16 mouse cellular contexts compared by ENCODE assay signal in the genomic region with DNA sequence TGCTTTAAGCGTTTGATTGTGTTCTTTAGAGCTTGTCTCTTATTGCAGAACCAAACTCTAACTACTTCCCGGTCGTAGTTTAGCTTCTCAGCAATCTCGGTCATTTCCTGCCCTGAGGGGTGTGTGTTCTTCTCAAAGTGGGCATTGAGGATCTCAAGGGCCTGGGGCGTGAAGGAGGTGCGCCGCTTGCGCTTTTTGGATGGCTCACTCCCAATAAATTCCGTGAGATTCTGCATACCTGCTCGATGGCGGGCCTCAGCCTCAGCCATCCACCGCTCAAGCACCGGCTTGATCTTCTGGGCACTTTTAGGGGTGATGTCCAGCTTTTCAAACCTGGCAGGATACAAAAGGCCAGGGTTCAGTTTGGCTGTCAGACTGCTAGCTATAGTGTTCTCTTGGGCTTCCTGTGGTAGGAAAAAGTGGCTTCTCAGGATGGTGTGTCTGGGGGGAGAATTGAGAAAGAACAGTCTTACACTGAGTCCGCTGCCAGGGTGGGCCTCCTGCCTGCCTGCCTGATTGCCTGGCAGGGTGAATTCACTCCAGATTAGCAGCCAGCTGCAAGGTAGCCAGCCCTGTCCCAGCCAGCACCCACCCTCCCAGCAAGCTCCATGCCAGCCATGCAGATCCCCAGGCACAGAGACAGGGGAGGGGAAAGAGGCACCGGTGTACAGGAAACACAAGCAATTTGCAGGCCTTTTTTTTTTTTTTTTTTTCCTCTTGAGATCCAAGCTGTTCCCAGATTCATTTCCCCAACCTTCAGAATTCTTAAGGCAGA.
A peak's percentile ranks its signal among the peaks of the same experiment; 100 is the strongest.
DNase-seq lines count a peak whose midpoint lies in the region; ATAC-seq and TF ChIP-seq lines count a peak whose summit lies in the region.
"Had no signal": no experiment of that assay in that cellular context is flagged by ENCODE, and none has a peak within 500 bp of the region (broad histone marks: within the 10 kb centered on the region; RNA-seq: fewer than 3 reads in every experiment).

No protein-coding gene starts in this region.

- TF ChIP-seq POLR2A in cerebellum, adult 2 months (IDR thresholded peaks at IDR 0.05; ENCODE audit: borderline replicate concordance, insufficient read depth, low read length) = no peak

- H3K4me3 ChIP-seq in cerebellum, adult 2 months (replicated peaks; ENCODE audit: insufficient read depth, low read depth, low read length) = no peak overlapping the region
- no peak overlapping the region for H3K4me3 ChIP-seq in forebrain, postnatal 0 days (ENCODE audit: low read depth, low read length)
- H3K4me3 ChIP-seq: heart, embryonic 10.5 days; layer of hippocampus, adult 2 months; neural tube, embryonic 12.5 days had no signal

- peak; percentile 60 to 62 for DNase-seq in cerebellum, postnatal 14 days
- DNase-seq in cerebellum, adult 2 months = no peak
- peak; percentile 31 to 53 for DNase-seq in left cerebral cortex, postnatal 10 days (ENCODE audit: extremely low spot score in 1 of 2, low spot score in 2 of 2)
- DNase-seq in left cerebral cortex, postnatal 36 days (ENCODE audit: low spot score in 2 of 2) = no peak
- peak; percentile 30 for DNase-seq in brain, embryonic 18.5 days (ENCODE audit: low read depth, low spot score)
- DNase-seq in forebrain, postnatal 0 days = peak; percentile 65
- no peak for DNase-seq in adrenal gland, postnatal 36 days
- no peak for DNase-seq in yolk sac, embryonic 10.5 days (ENCODE audit: low spot score)
- DNase-seq: cerebellum, adult 9-11 months; heart, postnatal 4 days; kidney, adult 18-20 months; liver had no signal

- intact Hi-C loops in left cerebral cortex, postnatal 10 days (cut with DNase I) = loop anchor here (10.0 kb wide), 3 partner anchors 209 to 689 kb away; no protein-coding TSS in a partner anchor
- intact Hi-C loops in left cerebral cortex, postnatal 36 days (cut with DNase I) = loop anchor here (2.0 kb wide), 1 partner anchor 685 kb away; no protein-coding TSS in a partner anchor

- no peaks in the 10 kb centered on the region; the same call in 1 of the 2 replicates for H3K27me3 ChIP-seq in cerebellum, adult 2 months (ENCODE audit: control insufficient read depth, insufficient read depth, low read length)
- no peaks in the 10 kb centered on the region for H3K27me3 ChIP-seq in forebrain, postnatal 0 days (ENCODE audit: insufficient read depth, low read length)
- H3K27me3 ChIP-seq: neural tube, embryonic 12.5 days had no signal

- peak; percentile 88 for ATAC-seq in forebrain, postnatal 0 days
- ATAC-seq: lung, postnatal 0 days had no signal

- no peaks in the 10 kb centered on the region for H3K9me3 ChIP-seq in forebrain, postnatal 0 days (ENCODE audit: low read length)
- H3K9me3 ChIP-seq: heart, embryonic 10.5 days; neural tube, embryonic 12.5 days had no signal

- WGBS in cerebellum, adult 2 months = 24% methylated on average over 15 of the region's 15 CpGs
- 66% methylated on average over 15 of the region's 15 CpGs for WGBS in forebrain, postnatal 0 days

- no peak for TF ChIP-seq CTCF in cerebellum, adult 2 months (IDR thresholded peaks at IDR 0.05; ENCODE audit: borderline replicate concordance, insufficient read depth, low read depth, low read length)
- TF ChIP-seq CTCF in forebrain, postnatal 0 days (IDR thresholded peaks at IDR 0.05; ENCODE audit: low read depth) = no peak

- H3K9ac ChIP-seq in forebrain, postnatal 0 days = no peak overlapping the region
- H3K9ac ChIP-seq: neural tube, embryonic 12.5 days had no signal

- H3K4me1 ChIP-seq in cerebellum, adult 2 months (ENCODE audit: control insufficient read depth, insufficient read depth, low read length) = peaks cover 1% of the 10 kb centered on the region; the same call in 1 of the 2 replicates
- peaks cover 3% of the 10 kb centered on the region; the same call in 1 of the 2 replicates for H3K4me1 ChIP-seq in forebrain, postnatal 0 days (ENCODE audit: insufficient read depth)
- H3K4me1 ChIP-seq: heart, embryonic 10.5 days had no signal

- no peak overlapping the region for H3K27ac ChIP-seq in cerebellum, adult 2 months (ENCODE audit: insufficient read depth, low read length)
- H3K27ac ChIP-seq in forebrain, postnatal 0 days (ENCODE audit: low read depth, low read length) = no peak overlapping the region
- H3K27ac ChIP-seq: heart, embryonic 10.5 days; layer of hippocampus, adult 2 months; neural tube, embryonic 12.5 days had no signal

- no peak overlapping the region for H3K4me2 ChIP-seq in forebrain, postnatal 0 days (ENCODE audit: low read depth)
- H3K4me2 ChIP-seq: neural tube, embryonic 12.5 days had no signal

- H3K36me3 ChIP-seq in forebrain, postnatal 0 days (ENCODE audit: insufficient read depth) = no peaks in the 10 kb centered on the region
- H3K36me3 ChIP-seq: heart, embryonic 10.5 days; neural tube, embryonic 12.5 days had no signal

Comparison
In these comparisons a context has a peak if more than half of its experiments do, and no peak if none do; other contexts are left out.
1. DNase-seq: peak in cerebellum, postnatal 14 days (2 of 2), left cerebral cortex, postnatal 10 days (2 of 2), brain, embryonic 18.5 days (single experiment) and forebrain, postnatal 0 days (single experiment); none in cerebellum, adult 2 months (0 of 2), left cerebral cortex, postnatal 36 days (0 of 2), adrenal gland, postnatal 36 days (0 of 2) and yolk sac, embryonic 10.5 days (single experiment).